Mouse (Mus musculus) embryonic facial prominence, embryonic 11.5 days (tissue): ENCODE measurements around the gene Tyr. TPM values are rescaled to one million over a fixed set of nuclear protein-coding genes. Genes with fewer than 3 reads are reported as not detected.

Source experiments
- polyA plus RNA-seq: library from polyadenylated mRNA; unstranded; fragments of >200 nt; fragmentation: Nextera tagmentation; extraction: Ambion mirVana; gene quantifications from 2 replicates; pipeline ENCODE4 v1.2.1, GENCODE M21; 2014

The Tyr gene
- polyA plus RNA-seq, 1 experiment from 2014 or later, result 1.9 TPM

Other genes starting within 250 kb of the Tyr start
- 6.5 and 7.3 TPM in 2 replicates for gene Nox4, start 247.4 kb downstream of the Tyr start, polyA plus RNA-seq
- 0.10 and 0.15 TPM in 2 replicates for gene Grm5, start 90.7 kb upstream of the Tyr start, polyA plus RNA-seq